Mouse (Mus musculus) liver, embryonic 15.5 days (tissue): ENCODE measurements around the gene Tbc1d14. TPM values are rescaled to one million over a fixed set of nuclear protein-coding genes. Genes with fewer than 3 reads are reported as not detected.

Source experiments
- ATAC-seq: fragments of 200-750 bp; cut with Nextera tagmentation; 2 replicates; pipeline ENCODE4 v1.8.0; 2017; ENCODE audit warnings: moderate number of reproducible peaks, mild to moderate bottlenecking, moderate library complexity; ENCODE audit not compliant: insufficient read depth
- H3K27ac ChIP-seq: fragments of 300-500 bp; sonication (generic); replicated peaks from 2 replicates; pipeline ENCODE4 v1.5.1; 2015; ENCODE audit warnings: mild to moderate bottlenecking, inconsistent platforms
- H3K27me3 ChIP-seq: fragments of 300-500 bp; sonication (generic); 2 replicates; pipeline ENCODE4 v1.6.1; 2015; ENCODE audit warnings: mild to moderate bottlenecking, inconsistent platforms
- H3K36me3 ChIP-seq: fragments of 300-500 bp; sonication (generic); replicated peaks from 2 replicates; pipeline ENCODE4 v1.6.1; 2015; ENCODE audit warnings: moderate library complexity, mild to moderate bottlenecking, inconsistent platforms
- H3K4me1 ChIP-seq: fragments of 300-500 bp; sonication (generic); replicated peaks from 2 replicates; pipeline ENCODE4 v1.6.1; 2015; ENCODE audit warnings: inconsistent platforms
- H3K4me2 ChIP-seq: fragments of 300-500 bp; sonication (generic); 2 replicates; pipeline ENCODE4 v1.6.1; 2015; ENCODE audit warnings: moderate library complexity, mild to moderate bottlenecking, inconsistent platforms
- H3K4me3 ChIP-seq: fragments of 300-500 bp; sonication (generic); replicated peaks from 2 replicates; pipeline ENCODE4 v1.5.1; 2015; ENCODE audit warnings: mild to moderate bottlenecking, inconsistent platforms
- H3K9ac ChIP-seq: fragments of 300-500 bp; sonication (generic); 2 replicates; pipeline ENCODE4 v1.6.1; 2015; ENCODE audit warnings: moderate library complexity, mild to moderate bottlenecking, inconsistent platforms
- H3K9me3 ChIP-seq: fragments of 300-500 bp; sonication (generic); replicated peaks from 2 replicates; pipeline ENCODE4 v1.6.1; 2016; ENCODE audit warnings: inconsistent platforms
- WGBS: fragments of 180-500 bp; shearing (Covaris S2); methylation state at CpG from one replicate; pipeline ENCODE4 v1.1.7; 2015; ENCODE audit warnings: mixed read lengths; ENCODE audit not compliant: insufficient replicate concordance; 5-methylcytosine and 5-hydroxymethylcytosine counted together
- polyA plus RNA-seq: library from polyadenylated mRNA; unstranded; fragments of >200 nt; fragmentation: Nextera tagmentation; extraction: Ambion mirVana; gene quantifications from 2 replicates; pipeline ENCODE4 v1.2.1, GENCODE M21; 2015

The Tbc1d14 gene
- polyA plus RNA-seq, 1 experiment from 2014 or later: 9.0 TPM

GRCm38 (mm10) chr5:36508351-36508750 lies 84.7 kb downstream of the Tbc1d14 start:
- Histone ChIP-seq H3K9me3 (no peaks in the 10 kb centered on the region), H3K9ac (no peak overlapping the region), H3K4me2 (no peak overlapping the region), H3K27ac (no peak overlapping the region), H3K4me1 (no peaks in the 10 kb centered on the region), H3K27me3 (no peaks in the 10 kb centered on the region), H3K4me3 (no peak overlapping the region), H3K36me3 (peaks cover 71% of the 10 kb centered on the region)
- no peak for ATAC-seq
- whole genome bisulfite sequencing: 81% methylated on average over 10 of the region's 10 CpGs

GRCm38 (mm10) chr5:36505643-36506042 lies 87.4 kb downstream of the Tbc1d14 start:
- Histone ChIP-seq H3K9me3 (no peaks in the 10 kb centered on the region), H3K4me2 (no peak overlapping the region), H3K4me3 (no peak overlapping the region), H3K27me3 (no peaks in the 10 kb centered on the region), H3K36me3 (peaks cover 63% of the 10 kb centered on the region; the same call in 1 of the 2 replicates), H3K4me1 (no peaks in the 10 kb centered on the region), H3K27ac (no peak overlapping the region), H3K9ac (no peak overlapping the region)
- ATAC-seq: no peak
- 66% methylated on average over 5 of the region's 5 CpGs for WGBS

- Histone ChIP-seq H3K4me2 (no peak overlapping the region), H3K4me1 (no peaks in the 10 kb centered on the region), H3K9ac (no peak overlapping the region), H3K4me3 (no peak overlapping the region), H3K9me3 (no peaks in the 10 kb centered on the region), H3K27ac (no peak overlapping the region), H3K36me3 (peaks cover 63% of the 10 kb centered on the region; the same call in 1 of the 2 replicates), H3K27me3 (no peaks in the 10 kb centered on the region)
- 79% methylated on average over 7 of the region's 7 CpGs for WGBS
- no peak for ATAC-seq
Measured at GRCm38 (mm10) chr5:36505235-36505634, 87.8 kb downstream of the Tbc1d14 start.

- no peaks in the 10 kb centered on the region for H3K4me1 ChIP-seq
- no peak overlapping the region for H3K27ac ChIP-seq
- H3K4me2 ChIP-seq: no peak overlapping the region
- H3K4me3 ChIP-seq: no peak overlapping the region
- ATAC-seq: no peak
- H3K36me3 ChIP-seq: peaks cover 52% of the 10 kb centered on the region
- WGBS: 85% methylated on average over 9 of the region's 9 CpGs
- no peaks in the 10 kb centered on the region for H3K27me3 ChIP-seq
- H3K9me3 ChIP-seq: no peaks in the 10 kb centered on the region
- H3K9ac ChIP-seq: no peak overlapping the region
Measured at GRCm38 (mm10) chr5:36494709-36495108, 98.4 kb downstream of the Tbc1d14 start.

GRCm38 (mm10) chr5:36493919-36494318 lies 99.2 kb downstream of the Tbc1d14 start:
- H3K27ac ChIP-seq: no peak overlapping the region
- WGBS: 77% methylated on average over 6 of the region's 6 CpGs
- no peak overlapping the region for H3K4me3 ChIP-seq
- H3K9ac ChIP-seq: no peak overlapping the region
- H3K4me1 ChIP-seq: no peaks in the 10 kb centered on the region
- H3K27me3 ChIP-seq: no peaks in the 10 kb centered on the region
- H3K36me3 ChIP-seq: peaks cover 52% of the 10 kb centered on the region
- H3K4me2 ChIP-seq: no peak overlapping the region
- no peaks in the 10 kb centered on the region for H3K9me3 ChIP-seq
- no peak for ATAC-seq

GRCm38 (mm10) chr5:36489225-36489624 lies 103.9 kb downstream of the Tbc1d14 start:
- Histone ChIP-seq H3K36me3 (peaks cover 20% of the 10 kb centered on the region), H3K27me3 (peaks cover 35% of the 10 kb centered on the region), H3K4me2 (no peak overlapping the region), H3K4me3 (no peak overlapping the region), H3K27ac (no peak overlapping the region), H3K9ac (no peak overlapping the region), H3K4me1 (peaks cover 12% of the 10 kb centered on the region), H3K9me3 (no peaks in the 10 kb centered on the region)
- 44% methylated on average over 2 of the region's 2 CpGs for WGBS
- ATAC-seq: no peak

GRCm38 (mm10) chr5:36485306-36485705 lies 107.8 kb downstream of the Tbc1d14 start:
- Histone ChIP-seq H3K9me3 (no peaks in the 10 kb centered on the region), H3K27ac (no peak overlapping the region), H3K4me3 (peak overlapping the region; percentile 71), H3K4me2 (peak overlapping the region; percentile 100), H3K9ac (peak overlapping the region; percentile 62; the same call in 1 of the 2 replicates), H3K4me1 (peaks cover 45% of the 10 kb centered on the region), H3K36me3 (no peaks in the 10 kb centered on the region), H3K27me3 (peaks cover 35% of the 10 kb centered on the region)
- 19% methylated on average over 19 of the region's 19 CpGs for WGBS
- no peak for ATAC-seq

GRCm38 (mm10) chr5:36484171-36484990 lies 108.7 kb downstream of the Tbc1d14 start, which contains the start of the genes Tada2b and Ccdc96:
Tada2b (minus strand) TSS chr5:36484285.
Ccdc96 (plus strand) TSS chr5:36484588.
- no peaks in the 10 kb centered on the region for H3K36me3 ChIP-seq
- under 1% methylated on average over 96 of the region's 97 CpGs for whole genome bisulfite sequencing
- peaks cover 54% of the 10 kb centered on the region for H3K4me1 ChIP-seq
- H3K9me3 ChIP-seq: no peaks in the 10 kb centered on the region
- peak within 1 kb of the TSS; percentile 93 for H3K4me3 ChIP-seq
- ATAC-seq: peak; percentile 97
- peaks cover 35% of the 10 kb centered on the region for H3K27me3 ChIP-seq
- peak within 1 kb of the TSS; percentile 84 for H3K27ac ChIP-seq
- H3K4me2 ChIP-seq: peak within 1 kb of the TSS; percentile 100
- H3K9ac ChIP-seq: peak within 1 kb of the TSS; percentile 98

- WGBS: 2% methylated on average over 54 of the region's 58 CpGs
- H3K4me1 ChIP-seq: peaks cover 62% of the 10 kb centered on the region
- ATAC-seq: no peak
- peak overlapping the region; percentile 84 for H3K27ac ChIP-seq
- peaks cover 35% of the 10 kb centered on the region for H3K27me3 ChIP-seq
- peak overlapping the region; percentile 98 for H3K9ac ChIP-seq
- H3K9me3 ChIP-seq: no peaks in the 10 kb centered on the region
- peak overlapping the region; percentile 90 for H3K4me2 ChIP-seq
- H3K4me3 ChIP-seq: peak overlapping the region; percentile 93
- no peaks in the 10 kb centered on the region for H3K36me3 ChIP-seq
Measured at GRCm38 (mm10) chr5:36483203-36484101, 109.6 kb downstream of the Tbc1d14 start.

GRCm38 (mm10) chr5:36481114-36481513 lies 112.0 kb downstream of the Tbc1d14 start:
- 71% methylated on average over 1 of the region's 1 CpGs for WGBS
- H3K4me1 ChIP-seq: peaks cover 75% of the 10 kb centered on the region
- H3K27me3 ChIP-seq: peaks cover 16% of the 10 kb centered on the region
- H3K9me3 ChIP-seq: no peaks in the 10 kb centered on the region
- no peak overlapping the region for H3K4me3 ChIP-seq
- no peak overlapping the region for H3K4me2 ChIP-seq
- H3K9ac ChIP-seq: no peak overlapping the region
- no peak overlapping the region for H3K27ac ChIP-seq
- ATAC-seq: no peak
- H3K36me3 ChIP-seq: peaks cover 6% of the 10 kb centered on the region; the same call in 1 of the 2 replicates

- WGBS: 66% methylated on average over 4 of the region's 4 CpGs
- Histone ChIP-seq H3K9ac (no peak overlapping the region), H3K4me3 (no peak overlapping the region), H3K4me1 (peaks cover 72% of the 10 kb centered on the region), H3K9me3 (no peaks in the 10 kb centered on the region), H3K27me3 (peaks cover 9% of the 10 kb centered on the region), H3K4me2 (no peak overlapping the region), H3K27ac (no peak overlapping the region), H3K36me3 (peaks cover 12% of the 10 kb centered on the region)
- ATAC-seq: no peak
Measured at GRCm38 (mm10) chr5:36480398-36480797, 112.7 kb downstream of the Tbc1d14 start.
